In genomic region chr2:73493517-73493916, GRCm38 (mm10) we compare ENCODE assay signal across 27 mouse cellular contexts. TPM values are rescaled to one million over a fixed set of nuclear protein-coding genes. Genes with fewer than 3 reads are reported as not detected.
A peak's percentile ranks its signal among the peaks of the same experiment; 100 is the strongest.
DNase-seq lines count a peak whose midpoint lies in the region; ATAC-seq and TF ChIP-seq lines count a peak whose summit lies in the region.
"Had no signal": no experiment of that assay in that cellular context is flagged by ENCODE, and none has a peak within 500 bp of the region (broad histone marks: within the 10 kb centered on the region; RNA-seq: fewer than 3 reads in every experiment).

No protein-coding gene starts in this region.

- no peak overlapping the region for H3K9ac ChIP-seq in intestine, postnatal 0 days (ENCODE audit: low read depth, low read length)
- no peak overlapping the region for H3K9ac ChIP-seq in intestine, embryonic 16.5 days (ENCODE audit: low read depth, low read length)
- no peak overlapping the region for H3K9ac ChIP-seq in lung, postnatal 0 days (replicated peaks; ENCODE audit: low read depth)
- no peak overlapping the region for H3K9ac ChIP-seq in limb, embryonic 13.5 days
- H3K9ac ChIP-seq: embryonic facial prominence, embryonic 15.5 days; forebrain, embryonic 13.5 days; hindbrain, embryonic 15.5 days; liver, embryonic 15.5 days; lung, embryonic 15.5 days had no signal

- no peak overlapping the region for H3K27ac ChIP-seq in intestine, postnatal 0 days (ENCODE audit: low read depth, low read length)
- no peak overlapping the region for H3K27ac ChIP-seq in intestine, embryonic 16.5 days (ENCODE audit: low read length)
- no peak overlapping the region for H3K27ac ChIP-seq in lung, postnatal 0 days (ENCODE audit: low read length)
- H3K27ac ChIP-seq in limb, embryonic 13.5 days, result peak overlapping the region; percentile 55; the same call in 1 of the 2 replicates
- H3K27ac ChIP-seq: embryonic facial prominence, embryonic 15.5 days; forebrain, embryonic 13.5 days; heart, embryonic 10.5 days; hindbrain, embryonic 15.5 days; liver, embryonic 15.5 days; lung, embryonic 15.5 days had no signal

- no peak for DNase-seq in lung, postnatal 0 days (ENCODE audit: low spot score)
- DNase-seq in lung, postnatal 14 days, result no peak
- peak; percentile 51 for DNase-seq in forelimb bud, embryonic 11.5 days (ENCODE audit: low read depth, low spot score)
- no peak for DNase-seq in layer of hippocampus, adult 9-10 months (ENCODE audit: low spot score)
- DNase-seq in ovary, postnatal 10 days (ENCODE audit: low spot score), result no peak
- DNase-seq: adrenal gland, adult 2 months; adrenal gland, postnatal 36 days; cerebellum, adult 18-20 months; cerebellum, postnatal 14 days; gastrocnemius, postnatal 14 days; kidney, adult 8-10 months; kidney, postnatal 10 days; layer of hippocampus, postnatal 36 days; liver; lung, postnatal 4 days; midbrain, embryonic 14.5 days; right cerebral cortex, postnatal 4 days had no signal

- TF ChIP-seq CTCF in intestine, postnatal 0 days (IDR thresholded peaks at IDR 0.05; ENCODE audit: low read depth), result peak; percentile 33
- TF ChIP-seq CTCF in lung, postnatal 0 days (IDR thresholded peaks at IDR 0.05), result peak; percentile 15; the same call in 1 of the 2 replicates

- ATAC-seq in intestine, postnatal 0 days, result no peak
- no peak for ATAC-seq in intestine, embryonic 16.5 days
- ATAC-seq in lung, postnatal 0 days, result no peak
- no peak for ATAC-seq in limb, embryonic 13.5 days (ENCODE audit: low FRiP score, low read depth)
- ATAC-seq: CD4-positive, CD25-positive, alpha-beta regulatory T cell, adult 4 months; forebrain, embryonic 13.5 days had no signal

- no peak for TF ChIP-seq EP300 in lung, postnatal 0 days (IDR thresholded peaks at IDR 0.05)

- H3K4me3 ChIP-seq in intestine, postnatal 0 days (ENCODE audit: low read depth, low read length), result no peak overlapping the region
- no peak overlapping the region for H3K4me3 ChIP-seq in intestine, embryonic 16.5 days (ENCODE audit: low read length)
- no peak overlapping the region for H3K4me3 ChIP-seq in lung, postnatal 0 days (ENCODE audit: low read depth, low read length)
- no peak overlapping the region for H3K4me3 ChIP-seq in limb, embryonic 13.5 days
- H3K4me3 ChIP-seq: embryonic facial prominence, embryonic 15.5 days; forebrain, embryonic 13.5 days; heart, embryonic 10.5 days; hindbrain, embryonic 15.5 days; liver, embryonic 15.5 days; lung, embryonic 15.5 days had no signal

- H3K27me3 ChIP-seq in intestine, postnatal 0 days (replicated peaks; ENCODE audit: control insufficient read depth, insufficient read depth, low read length), result no peaks in the 10 kb centered on the region
- H3K27me3 ChIP-seq in intestine, embryonic 16.5 days (replicated peaks; ENCODE audit: control insufficient read depth, insufficient read depth, low read length), result no peaks in the 10 kb centered on the region
- no peaks in the 10 kb centered on the region for H3K27me3 ChIP-seq in lung, postnatal 0 days (replicated peaks; ENCODE audit: insufficient read depth, low read length)
- no peaks in the 10 kb centered on the region for H3K27me3 ChIP-seq in limb, embryonic 13.5 days
- H3K27me3 ChIP-seq: embryonic facial prominence, embryonic 15.5 days; forebrain, embryonic 13.5 days; hindbrain, embryonic 15.5 days; liver, embryonic 15.5 days; lung, embryonic 15.5 days had no signal

- no peaks in the 10 kb centered on the region for H3K9me3 ChIP-seq in intestine, postnatal 0 days (ENCODE audit: control insufficient read depth)
- H3K9me3 ChIP-seq in intestine, embryonic 16.5 days (ENCODE audit: control insufficient read depth, low read length), result no peaks in the 10 kb centered on the region
- H3K9me3 ChIP-seq in lung, postnatal 0 days (ENCODE audit: low read length), result no peaks in the 10 kb centered on the region
- no peaks in the 10 kb centered on the region for H3K9me3 ChIP-seq in limb, embryonic 13.5 days
- H3K9me3 ChIP-seq: embryonic facial prominence, embryonic 15.5 days; forebrain, embryonic 13.5 days; heart, embryonic 10.5 days; hindbrain, embryonic 15.5 days; liver, embryonic 15.5 days; lung, embryonic 15.5 days had no signal

- H3K4me2 ChIP-seq in intestine, postnatal 0 days (replicated peaks; ENCODE audit: low read depth), result no peak overlapping the region
- H3K4me2 ChIP-seq in intestine, embryonic 16.5 days (ENCODE audit: low read depth, low read length), result no peak overlapping the region
- no peak overlapping the region for H3K4me2 ChIP-seq in lung, postnatal 0 days (replicated peaks; ENCODE audit: low read depth, low read length)
- no peak overlapping the region for H3K4me2 ChIP-seq in limb, embryonic 13.5 days (replicated peaks)
- H3K4me2 ChIP-seq: embryonic facial prominence, embryonic 15.5 days; forebrain, embryonic 13.5 days; hindbrain, embryonic 15.5 days; liver, embryonic 15.5 days; lung, embryonic 15.5 days had no signal

- peaks cover 11% of the 10 kb centered on the region for H3K4me1 ChIP-seq in intestine, postnatal 0 days (replicated peaks; ENCODE audit: control insufficient read depth, insufficient read depth, low read length)
- peaks cover 31% of the 10 kb centered on the region for H3K4me1 ChIP-seq in intestine, embryonic 16.5 days (ENCODE audit: control insufficient read depth, insufficient read depth, low read length)
- H3K4me1 ChIP-seq in lung, postnatal 0 days (ENCODE audit: insufficient read depth, low read depth, low read length), result peaks cover 12% of the 10 kb centered on the region; the same call in 1 of the 2 replicates
- H3K4me1 ChIP-seq in limb, embryonic 13.5 days, result peaks cover 67% of the 10 kb centered on the region

- WGBS in intestine, postnatal 0 days, result 54% methylated on average over 3 of the region's 3 CpGs
- 61% methylated on average over 3 of the region's 3 CpGs for WGBS in intestine, embryonic 16.5 days
- 47% methylated on average over 3 of the region's 3 CpGs for WGBS in lung, postnatal 0 days
- 25% methylated on average over 3 of the region's 3 CpGs for WGBS in limb, embryonic 13.5 days

- H3K36me3 ChIP-seq in intestine, postnatal 0 days (ENCODE audit: control insufficient read depth, insufficient read depth), result 0 out of 2 replicates have a peak, but pooled peaks cover 3% of the 10 kb centered on the region
- no peaks in the 10 kb centered on the region for H3K36me3 ChIP-seq in intestine, embryonic 16.5 days (ENCODE audit: control insufficient read depth, insufficient read depth, low read length)
- H3K36me3 ChIP-seq in lung, postnatal 0 days (ENCODE audit: insufficient read depth, low read length), result no peaks in the 10 kb centered on the region
- peaks cover 12% of the 10 kb centered on the region for H3K36me3 ChIP-seq in limb, embryonic 13.5 days
- H3K36me3 ChIP-seq: embryonic facial prominence, embryonic 15.5 days; heart, embryonic 10.5 days; hindbrain, embryonic 15.5 days; liver, embryonic 15.5 days; lung, embryonic 15.5 days had no signal

RNA-seq across cellular contexts. Expression of gene Wipf1, which starts 36.0 kb away (rescaled TPM):
- polyA plus RNA-seq in intestine, postnatal 0 days (2015; fragmentation: Nextera tagmentation; extraction: Ambion mirVana), result 9.9 and 10.3 TPM in 2 replicates
- polyA plus RNA-seq in intestine, embryonic 16.5 days (2015; fragmentation: Nextera tagmentation; extraction: Ambion mirVana), result 9.0 and 10.7 TPM in 2 replicates
- polyA plus RNA-seq in lung, postnatal 0 days (2015; fragmentation: Nextera tagmentation; extraction: Ambion mirVana), result 9.5 and 9.6 TPM in 2 replicates
- polyA plus RNA-seq in limb, embryonic 13.5 days (2015; fragmentation: Nextera tagmentation; extraction: Ambion mirVana), result 14.6 and 16.2 TPM in 2 replicates
